In the genomic region with DNA sequence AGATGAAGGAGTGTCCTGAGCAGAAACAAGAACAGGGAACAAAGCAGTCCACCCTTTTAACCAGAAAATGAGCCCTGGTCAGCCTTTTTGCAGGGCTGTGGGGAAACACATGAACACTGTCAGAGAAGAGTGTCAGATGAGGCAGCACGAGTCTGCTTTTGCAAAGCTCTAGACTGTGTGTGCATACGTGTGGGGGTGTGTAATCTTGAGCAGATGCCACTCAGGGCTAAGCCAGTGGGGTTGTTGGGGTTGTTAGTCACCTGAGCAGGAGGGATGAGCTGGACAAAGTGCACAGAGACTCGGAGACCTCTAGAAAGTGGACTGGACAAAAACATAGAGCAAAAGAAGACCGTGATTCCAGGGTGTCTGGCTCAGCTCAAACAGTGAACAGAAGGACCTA, we compare ENCODE assay signal across 28 mouse cellular contexts.
DNase-seq lines count a peak whose midpoint lies in the region; ATAC-seq and TF ChIP-seq lines count a peak whose summit lies in the region.
"Had no signal": no experiment of that assay in that cellular context is flagged by ENCODE, and none has a peak within 500 bp of the region (broad histone marks: within the 10 kb centered on the region; RNA-seq: fewer than 3 reads in every experiment).

No protein-coding gene starts in this region.

- ATAC-seq in kidney, postnatal 0 days (replicated peaks; ENCODE audit: low FRiP score, low read depth), result peak; percentile 82
- ATAC-seq: CD4-positive, CD25-positive, alpha-beta regulatory T cell, adult 4 months; hindbrain, postnatal 0 days had no signal

- H3K4me3 ChIP-seq in kidney, postnatal 0 days (replicated peaks; ENCODE audit: low read depth, low read length), result no peak overlapping the region
- H3K4me3 ChIP-seq: embryonic facial prominence, embryonic 10.5 days; embryonic facial prominence, embryonic 13.5 days; erythroblast, embryonic 14.5 days; forebrain, embryonic 12.5 days; forebrain, embryonic 15.5 days; gastrocnemius, adult 2 months; heart, embryonic 12.5 days; heart, embryonic 15.5 days had no signal

- H3K9ac ChIP-seq in kidney, postnatal 0 days (ENCODE audit: low read depth, low read length), result no peak overlapping the region
- H3K9ac ChIP-seq: embryonic facial prominence, embryonic 13.5 days; forebrain, embryonic 12.5 days; forebrain, embryonic 15.5 days; heart, embryonic 12.5 days; heart, embryonic 15.5 days; hindbrain, embryonic 14.5 days had no signal

- 58% methylated on average over 4 of the region's 4 CpGs for WGBS in kidney, postnatal 0 days

- no peak overlapping the region for H3K4me2 ChIP-seq in kidney, postnatal 0 days (ENCODE audit: low read length)
- H3K4me2 ChIP-seq: embryonic facial prominence, embryonic 13.5 days; forebrain, embryonic 12.5 days; forebrain, embryonic 15.5 days; heart, embryonic 12.5 days; heart, embryonic 15.5 days; hindbrain, embryonic 14.5 days had no signal

- no peaks in the 10 kb centered on the region for H3K36me3 ChIP-seq in kidney, postnatal 0 days (ENCODE audit: insufficient read depth, low read length)
- H3K36me3 ChIP-seq: embryonic facial prominence, embryonic 10.5 days; embryonic facial prominence, embryonic 13.5 days; forebrain, embryonic 12.5 days; forebrain, embryonic 15.5 days; heart, embryonic 12.5 days; heart, embryonic 15.5 days had no signal

- no peak for TF ChIP-seq CTCF in kidney, postnatal 0 days (IDR thresholded peaks at IDR 0.05; ENCODE audit: low read depth)

- no peaks in the 10 kb centered on the region for H3K9me3 ChIP-seq in kidney, postnatal 0 days (replicated peaks; ENCODE audit: low read length)
- H3K9me3 ChIP-seq: embryonic facial prominence, embryonic 10.5 days; embryonic facial prominence, embryonic 13.5 days; forebrain, embryonic 12.5 days; forebrain, embryonic 15.5 days; heart, embryonic 12.5 days; heart, embryonic 15.5 days had no signal

- DNase-seq in kidney, adult 11 months, result peak; percentile 16
- no peak for DNase-seq in kidney, postnatal 14 days
- DNase-seq in kidney, postnatal 0 days (ENCODE audit: low spot score), result no peak
- DNase-seq in kidney, adult 8-10 months, result no peak
- peak; percentile 14 for DNase-seq in right cerebral cortex, adult 18-20 months
- no peak for DNase-seq in right cerebral cortex, postnatal 10 days (ENCODE audit: low spot score in 2 of 2)
- DNase-seq: adrenal gland, adult 2 months; adrenal gland, postnatal 14 days; cerebellum, adult 11-12 months; cerebellum, adult 8-10 months; cerebellum, postnatal 10 days; cerebellum, postnatal 36 days; embryo, embryonic 11 days; gastrocnemius, adult 2 months; gastrocnemius, postnatal 14 days; heart, adult 18-20 months; heart, postnatal 10 days; heart, postnatal 36 days had no signal

- H3K4me1 ChIP-seq in kidney, postnatal 0 days (replicated peaks; ENCODE audit: insufficient read depth, low read length), result no peaks in the 10 kb centered on the region
- H3K4me1 ChIP-seq: embryonic facial prominence, embryonic 13.5 days; forebrain, embryonic 12.5 days; forebrain, embryonic 15.5 days; heart, embryonic 15.5 days had no signal

- no peaks in the 10 kb centered on the region for H3K27me3 ChIP-seq in kidney, postnatal 0 days (ENCODE audit: insufficient read depth, low read length)
- H3K27me3 ChIP-seq: embryonic facial prominence, embryonic 13.5 days; forebrain, embryonic 12.5 days; forebrain, embryonic 15.5 days; heart, embryonic 12.5 days; heart, embryonic 15.5 days had no signal

- H3K27ac ChIP-seq in kidney, postnatal 0 days, result no peak overlapping the region
- H3K27ac ChIP-seq: embryonic facial prominence, embryonic 10.5 days; embryonic facial prominence, embryonic 13.5 days; forebrain, embryonic 12.5 days; forebrain, embryonic 15.5 days; gastrocnemius, adult 2 months; heart, embryonic 15.5 days; hindbrain, embryonic 14.5 days; hindbrain, postnatal 0 days had no signal

Comparison
In these comparisons a context has a peak if more than half of its experiments do, and no peak if none do; other contexts are left out.
1. DNase-seq: peak in kidney, adult 11 months (single experiment) and right cerebral cortex, adult 18-20 months (single experiment); none in kidney, postnatal 14 days (single experiment), kidney, postnatal 0 days (single experiment), kidney, adult 8-10 months (0 of 2) and right cerebral cortex, postnatal 10 days (0 of 2).